Comparison of ENCODE assay signal across 10 mouse cellular contexts in genomic region chr11:64436791-64437298, GRCm38 (mm10). TPM values are rescaled to one million over a fixed set of nuclear protein-coding genes. Genes with fewer than 3 reads are reported as not detected.
DNase-seq lines count a peak whose midpoint lies in the region; ATAC-seq lines count a peak whose summit lies in the region.
"Had no signal": no experiment of that assay in that cellular context is flagged by ENCODE, and none has a peak within 500 bp of the region (broad histone marks: within the 10 kb centered on the region; RNA-seq: fewer than 3 reads in every experiment).

No protein-coding gene starts in this region.

- WGBS in kidney, embryonic 16.5 days = 11% methylated on average over 5 of the region's 5 CpGs
- WGBS in forebrain, embryonic 10.5 days = 13% methylated on average over 5 of the region's 5 CpGs
- 8% methylated on average over 5 of the region's 5 CpGs for WGBS in limb, embryonic 10.5 days
- 15% methylated on average over 5 of the region's 5 CpGs for WGBS in neural tube, embryonic 12.5 days

- DNase-seq in kidney, postnatal 25 days = no peak
- no peak for DNase-seq in forebrain, embryonic 10.5 days (ENCODE audit: extremely low spot score, low spot score)
- DNase-seq in limb, embryonic 10.5 days (ENCODE audit: low spot score) = no peak
- no peak for DNase-seq in right cerebral cortex, postnatal 4 days
- no peak for DNase-seq in cerebellum, adult 11-12 months
- DNase-seq in gastrocnemius, postnatal 25 days = no peak

- peak overlapping the region; percentile 98 for H3K4me2 ChIP-seq in kidney, embryonic 16.5 days (replicated peaks; ENCODE audit: low read depth, low read length)
- peak overlapping the region; percentile 98 for H3K4me2 ChIP-seq in neural tube, embryonic 12.5 days (replicated peaks)

- H3K9me3 ChIP-seq in kidney, embryonic 16.5 days (ENCODE audit: low read length) = no peaks in the 10 kb centered on the region
- H3K9me3 ChIP-seq in forebrain, embryonic 10.5 days = no peaks in the 10 kb centered on the region
- no peaks in the 10 kb centered on the region for H3K9me3 ChIP-seq in limb, embryonic 10.5 days (replicated peaks)
- no peaks in the 10 kb centered on the region for H3K9me3 ChIP-seq in neural tube, embryonic 12.5 days

- H3K27ac ChIP-seq in kidney, embryonic 16.5 days (ENCODE audit: low read length) = no peak overlapping the region
- peak overlapping the region; percentile 87 for H3K27ac ChIP-seq in forebrain, embryonic 10.5 days
- peak overlapping the region; percentile 95 for H3K27ac ChIP-seq in limb, embryonic 10.5 days
- no peak overlapping the region for H3K27ac ChIP-seq in neural tube, embryonic 12.5 days

- H3K27me3 ChIP-seq in kidney, embryonic 16.5 days (ENCODE audit: insufficient read depth, low read length) = peaks cover 34% of the 10 kb centered on the region
- peaks cover 87% of the 10 kb centered on the region for H3K27me3 ChIP-seq in forebrain, embryonic 10.5 days (ENCODE audit: poor library complexity, severe bottlenecking)
- peaks cover 24% of the 10 kb centered on the region; the same call in 1 of the 2 replicates for H3K27me3 ChIP-seq in limb, embryonic 10.5 days (ENCODE audit: low read depth, poor library complexity, severe bottlenecking)
- 0 out of 2 replicates have a peak, but pooled peaks cover 4% of the 10 kb centered on the region for H3K27me3 ChIP-seq in neural tube, embryonic 12.5 days (replicated peaks)

- peak overlapping the region; percentile 81; the same call in 1 of the 2 replicates for H3K9ac ChIP-seq in kidney, embryonic 16.5 days (replicated peaks; ENCODE audit: low read length)
- peak overlapping the region; percentile 62; the same call in 1 of the 2 replicates for H3K9ac ChIP-seq in neural tube, embryonic 12.5 days

- no peaks in the 10 kb centered on the region for H3K36me3 ChIP-seq in kidney, embryonic 16.5 days (ENCODE audit: insufficient read depth, low read length)
- H3K36me3 ChIP-seq in forebrain, embryonic 10.5 days (replicated peaks) = no peaks in the 10 kb centered on the region
- no peaks in the 10 kb centered on the region for H3K36me3 ChIP-seq in limb, embryonic 10.5 days
- H3K36me3 ChIP-seq in neural tube, embryonic 12.5 days = no peaks in the 10 kb centered on the region

- peak overlapping the region; percentile 64 for H3K4me3 ChIP-seq in kidney, embryonic 16.5 days (ENCODE audit: low read length)
- H3K4me3 ChIP-seq in forebrain, embryonic 10.5 days = peak overlapping the region; percentile 64
- peak overlapping the region; percentile 82 for H3K4me3 ChIP-seq in limb, embryonic 10.5 days
- H3K4me3 ChIP-seq in neural tube, embryonic 12.5 days = peak overlapping the region; percentile 69

- H3K4me1 ChIP-seq in kidney, embryonic 16.5 days (ENCODE audit: insufficient read depth, low read length) = peaks cover 11% of the 10 kb centered on the region
- peaks cover 42% of the 10 kb centered on the region for H3K4me1 ChIP-seq in forebrain, embryonic 10.5 days
- H3K4me1 ChIP-seq in limb, embryonic 10.5 days = peaks cover 45% of the 10 kb centered on the region
- H3K4me1 ChIP-seq in neural tube, embryonic 12.5 days = peaks cover 9% of the 10 kb centered on the region; the same call in 1 of the 2 replicates

- no peak for ATAC-seq in kidney, embryonic 16.5 days (ENCODE audit: low FRiP score, low TSS enrichment)
- no peak for ATAC-seq in neural tube, embryonic 12.5 days (ENCODE audit: low FRiP score, low read depth)

RNA-seq across cellular contexts. Expression of gene F930015N05Rik, which starts 0.4 kb away (rescaled TPM):
- 0.22 and 0.25 TPM in 2 replicates for polyA plus RNA-seq in kidney, embryonic 16.5 days (2015; fragmentation: Nextera tagmentation; extraction: Ambion mirVana)
- polyA plus RNA-seq in forebrain, embryonic 10.5 days (2016; fragmentation: Nextera tagmentation; extraction: Ambion mirVana) = 1.3 and 1.4 TPM in 2 replicates
- 1.4 and 1.5 TPM in 2 replicates for polyA plus RNA-seq in limb, embryonic 10.5 days (2016; fragmentation: Nextera tagmentation; extraction: Ambion mirVana)
- polyA plus RNA-seq in neural tube, embryonic 12.5 days (2016; fragmentation: Nextera tagmentation; extraction: Ambion mirVana) = 2.3 TPM in 2 replicates
- not detected for total RNA-seq in gastrocnemius, postnatal 25 days (2021)
- total RNA-seq: left cerebral cortex, postnatal 10 days; MEL had no signal

RNA-seq across cellular contexts. Expression of gene Hs3st3a1, which starts 1.7 kb away (rescaled TPM):
- polyA plus RNA-seq in kidney, embryonic 16.5 days (2015; fragmentation: Nextera tagmentation; extraction: Ambion mirVana) = 1.6 and 1.9 TPM in 2 replicates
- 0.72 and 1.0 TPM in 2 replicates for polyA plus RNA-seq in forebrain, embryonic 10.5 days (2016; fragmentation: Nextera tagmentation; extraction: Ambion mirVana)
- polyA plus RNA-seq in limb, embryonic 10.5 days (2016; fragmentation: Nextera tagmentation; extraction: Ambion mirVana) = 2.2 and 2.4 TPM in 2 replicates
- 1.7 and 2.0 TPM in 2 replicates for polyA plus RNA-seq in neural tube, embryonic 12.5 days (2016; fragmentation: Nextera tagmentation; extraction: Ambion mirVana)
- total RNA-seq in gastrocnemius, postnatal 25 days (2021) = under 1 TPM; 0.21 to 0.49 TPM
- total RNA-seq: MEL had no signal

Comparison
In these comparisons a context has a peak if more than half of its experiments do, and no peak if none do; other contexts are left out.
1. H3K27ac ChIP-seq: peak in forebrain, embryonic 10.5 days (single experiment) and limb, embryonic 10.5 days (single experiment); none in kidney, embryonic 16.5 days (single experiment) and neural tube, embryonic 12.5 days (single experiment).
2. Peak in every context shown above with its lines, with median percentiles within 50 percentile points of each other: H3K4me3 ChIP-seq.